Mouse (Mus musculus): ENCODE data around the gene Pax1.

The Pax1 gene

DNA sequence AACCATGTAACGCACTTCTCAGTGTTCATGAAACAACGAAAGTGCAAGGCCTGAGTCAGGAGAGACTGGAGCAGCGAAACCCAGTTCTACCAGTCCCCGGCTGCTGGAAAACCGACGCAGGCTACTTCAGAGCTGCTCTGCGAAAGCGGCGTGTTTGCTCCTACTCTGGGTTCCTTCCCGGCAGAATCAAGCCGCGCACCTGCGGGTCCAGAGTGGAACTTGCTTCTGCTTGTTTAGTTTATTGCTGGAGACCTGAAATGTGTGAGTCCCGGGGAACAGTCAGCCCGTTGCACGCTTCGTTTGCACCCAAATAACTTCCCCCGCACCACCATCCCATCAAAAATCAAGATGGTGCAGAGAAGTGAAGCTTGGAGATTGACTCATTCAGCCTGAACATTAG lies at the start of gene Pax1:
Pax1 (plus strand) TSS at position 345 of the 400 bp plus-strand sequence.
- no peak for DNase-seq (ENCODE audit: low spot score in 2 of 2)

- no peak for DNase-seq (ENCODE audit: low spot score in 2 of 2)
These were observed 40.7 kb upstream of the Pax1 start for GRCm38 (mm10) chr2:147321036-147321435.

GRCm38 (mm10) chr2:147325178-147325577 lies 36.5 kb upstream of the Pax1 start:
- no peak for DNase-seq (ENCODE audit: low spot score in 2 of 2)

DNA sequence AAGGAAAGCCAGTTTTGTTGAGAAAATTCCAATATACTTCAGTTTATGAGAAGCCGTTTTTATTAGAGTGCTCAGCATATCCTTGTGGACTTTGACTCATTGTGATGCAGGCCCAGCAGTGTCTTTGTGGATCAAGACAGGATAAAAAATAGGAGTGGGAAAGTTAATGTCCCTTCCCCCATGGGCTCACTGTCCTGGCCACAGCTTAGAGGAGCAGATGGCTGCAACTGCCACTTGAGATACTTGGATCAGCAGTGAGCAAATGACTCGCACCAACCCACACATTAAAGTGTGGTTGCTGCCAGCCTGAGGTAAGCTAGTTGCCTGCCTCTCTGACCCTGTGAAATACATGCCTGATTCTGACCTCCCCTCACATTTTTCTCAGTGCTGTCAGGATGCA lies 29.0 kb upstream of the Pax1 start:
- DNase-seq (ENCODE audit: low spot score in 2 of 2), result no peak

DNA sequence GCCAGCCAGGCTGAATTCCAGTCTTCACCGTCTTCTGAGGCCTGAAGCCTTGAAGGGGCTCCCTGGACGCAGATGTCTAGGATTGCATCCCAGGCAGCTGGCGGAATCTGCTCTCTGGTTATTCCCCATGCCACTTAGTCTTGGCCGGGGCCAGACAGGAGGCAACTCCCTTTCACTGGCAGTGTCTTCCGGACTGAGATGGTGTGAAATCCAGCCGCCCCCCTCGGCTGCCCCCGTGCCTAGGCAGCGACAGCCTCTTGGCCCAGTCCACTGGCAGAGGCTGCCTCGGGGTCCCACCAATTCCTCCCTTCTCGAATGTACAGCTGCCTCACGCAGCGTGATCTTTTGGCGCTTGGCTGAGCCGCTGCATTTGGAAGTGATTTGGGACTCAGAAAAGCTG lies 23.0 kb upstream of the Pax1 start:
- DNase-seq (ENCODE audit: low spot score in 2 of 2), result no peak

- DNase-seq (ENCODE audit: low spot score in 2 of 2), result no peak
These were observed 21.9 kb upstream of the Pax1 start for GRCm38 (mm10) chr2:147339796-147340195.

- no peak for DNase-seq (ENCODE audit: low spot score in 2 of 2)
These were observed 19.5 kb upstream of the Pax1 start for GRCm38 (mm10) chr2:147342198-147342597.

- DNase-seq (ENCODE audit: low spot score in 2 of 2), result no peak
These were observed 2.0 kb upstream of the Pax1 start for GRCm38 (mm10) chr2:147359716-147360115.

- DNase-seq (ENCODE audit: low spot score in 2 of 2), result no peak
These were observed 1.3 kb upstream of the Pax1 start for GRCm38 (mm10) chr2:147360401-147360800.

DNA sequence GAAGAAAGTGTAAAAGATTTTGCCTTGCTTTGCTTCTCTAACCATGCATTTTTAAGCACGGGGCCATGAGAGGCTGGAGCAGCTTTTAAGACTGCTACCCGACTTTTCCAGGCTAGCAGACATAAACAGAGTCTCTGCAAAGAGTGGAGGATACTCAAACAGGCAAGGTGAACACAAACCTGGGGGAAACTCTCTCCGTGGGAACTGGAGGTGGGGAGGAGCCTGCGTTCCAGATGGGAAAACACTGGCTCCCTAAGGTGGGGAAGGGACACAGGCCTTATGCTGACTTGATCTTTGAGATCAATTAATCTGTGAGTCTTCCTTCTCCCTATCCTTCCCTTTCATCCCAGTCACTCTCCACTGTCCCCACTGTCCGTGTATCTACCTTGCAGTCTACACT lies 869 bp upstream of the Pax1 start:
- DNase-seq (ENCODE audit: low spot score in 2 of 2), result no peak

DNA sequence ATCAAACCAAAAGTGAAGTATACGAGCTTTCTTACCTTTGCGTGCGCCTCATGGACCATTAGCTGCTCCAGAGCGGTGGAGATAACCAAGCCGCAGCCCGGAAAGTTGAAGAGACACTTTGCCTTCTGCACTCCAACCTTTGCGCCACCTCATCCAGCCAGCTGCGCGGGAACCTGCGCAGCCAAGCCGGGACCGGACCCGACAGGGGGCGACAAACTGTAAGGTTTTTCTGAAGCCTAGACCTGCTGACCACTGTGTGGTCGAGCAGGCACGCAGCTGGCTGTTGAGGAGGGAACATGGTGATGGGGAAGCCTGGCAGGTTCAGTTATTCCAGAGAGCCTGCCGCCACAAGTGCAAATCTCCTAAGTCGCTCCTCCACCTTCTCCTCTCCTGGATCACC lies 591 bp downstream of the Pax1 start:
- no peak for DNase-seq (ENCODE audit: low spot score in 2 of 2)

- no peak for DNase-seq (ENCODE audit: low spot score in 2 of 2)
These were observed 1.8 kb downstream of the Pax1 start for GRCm38 (mm10) chr2:147363401-147364130.

- no peak for DNase-seq (ENCODE audit: low spot score in 2 of 2)
These were observed 2.5 kb downstream of the Pax1 start for GRCm38 (mm10) chr2:147364198-147364597.

GRCm38 (mm10) chr2:147364982-147365907 lies 3.5 kb downstream of the Pax1 start:
- no peak for DNase-seq (ENCODE audit: low spot score in 2 of 2)

DNA sequence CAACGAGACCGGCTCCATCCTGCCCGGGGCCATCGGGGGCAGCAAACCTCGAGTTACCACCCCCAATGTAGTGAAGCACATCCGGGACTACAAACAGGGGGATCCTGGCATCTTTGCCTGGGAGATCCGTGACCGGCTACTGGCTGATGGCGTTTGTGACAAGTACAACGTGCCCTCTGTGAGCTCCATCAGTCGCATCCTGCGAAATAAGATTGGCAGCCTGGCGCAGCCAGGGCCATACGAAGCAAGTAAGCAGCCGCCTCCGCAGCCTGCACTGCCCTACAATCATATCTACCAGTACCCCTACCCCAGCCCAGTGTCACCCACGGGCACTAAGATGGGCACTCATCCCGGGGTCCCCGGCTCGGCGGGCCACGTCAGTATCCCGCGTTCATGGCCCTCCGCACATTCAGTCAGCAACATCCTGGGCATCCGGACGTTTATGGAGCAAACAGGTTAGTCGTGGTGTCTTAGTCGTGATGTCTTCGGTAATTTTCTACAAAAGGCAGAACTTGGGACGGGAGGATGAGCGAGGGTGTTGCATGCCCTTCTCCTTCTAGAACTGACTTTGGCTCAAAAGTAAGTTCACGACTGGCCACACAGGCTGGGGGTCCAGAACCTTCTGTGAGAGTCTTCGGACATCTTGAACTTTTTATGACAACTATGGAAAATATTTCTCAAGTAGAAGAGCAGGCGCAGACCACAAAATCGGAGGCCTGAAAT lies 4.3 kb downstream of the Pax1 start:
- no peak for DNase-seq (ENCODE audit: low spot score in 2 of 2)

GRCm38 (mm10) chr2:147367246-147367820 lies 5.6 kb downstream of the Pax1 start:
- DNase-seq (ENCODE audit: low spot score in 2 of 2), result no peak

DNA sequence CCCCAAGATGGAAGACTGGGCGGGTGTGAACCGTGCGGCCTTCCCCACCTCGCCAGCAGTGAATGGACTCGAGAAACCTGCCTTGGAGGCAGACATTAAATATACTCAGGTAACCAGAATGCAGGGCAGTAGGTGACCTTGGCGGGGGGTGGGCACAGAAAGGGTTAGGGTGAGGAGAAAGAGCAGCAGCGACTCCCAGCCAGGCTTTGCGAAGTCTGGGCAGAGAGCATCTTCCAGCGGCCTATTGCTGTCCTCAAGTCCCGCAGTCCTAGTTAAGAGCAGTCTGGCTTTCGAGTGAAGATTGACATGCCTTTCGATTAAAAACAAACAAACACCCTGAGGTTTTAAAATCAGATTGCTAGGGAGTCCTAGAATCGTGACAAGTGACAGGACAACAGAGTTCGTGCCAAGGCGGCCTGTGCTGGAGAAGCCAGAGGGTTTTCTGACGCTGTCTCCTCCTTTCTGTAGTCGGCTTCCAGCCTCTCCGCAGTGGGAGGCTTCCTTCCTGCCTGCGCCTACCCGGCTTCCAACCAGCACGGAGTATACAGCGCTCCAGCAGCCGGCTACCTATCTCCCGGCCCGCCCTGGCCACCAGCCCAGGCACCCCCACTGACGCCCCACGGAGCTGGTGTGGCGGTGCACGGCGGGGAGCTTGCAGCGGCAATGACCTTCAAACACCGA lies 6.3 kb downstream of the Pax1 start:
- DNase-seq (ENCODE audit: low spot score in 2 of 2), result no peak

- no peak for DNase-seq (ENCODE audit: low spot score in 2 of 2)
These were observed 7.8 kb downstream of the Pax1 start for GRCm38 (mm10) chr2:147369561-147369960.

- no peak for DNase-seq (ENCODE audit: low spot score in 2 of 2)
These were observed 8.4 kb downstream of the Pax1 start for GRCm38 (mm10) chr2:147370091-147370490.

DNA sequence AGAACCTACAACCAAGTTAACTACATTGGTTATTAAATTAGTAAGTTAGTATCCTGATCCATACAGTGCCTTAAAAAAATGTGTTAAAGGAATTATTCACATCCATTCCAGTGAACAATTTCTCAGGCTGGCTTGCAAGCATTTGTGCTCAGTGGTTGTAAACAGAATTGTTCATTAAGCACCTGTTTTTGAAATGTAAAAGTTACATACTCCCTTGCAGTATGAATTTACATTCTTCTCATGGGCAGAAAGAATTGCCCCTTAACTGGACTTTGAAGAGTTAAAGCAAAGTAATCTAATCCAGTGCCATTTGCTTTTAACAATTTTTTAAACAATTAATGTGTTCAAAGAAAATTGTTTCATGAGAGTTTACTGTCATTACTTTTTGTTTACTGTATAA lies 9.6 kb downstream of the Pax1 start:
- no peak for DNase-seq (ENCODE audit: low spot score in 2 of 2)

DNA sequence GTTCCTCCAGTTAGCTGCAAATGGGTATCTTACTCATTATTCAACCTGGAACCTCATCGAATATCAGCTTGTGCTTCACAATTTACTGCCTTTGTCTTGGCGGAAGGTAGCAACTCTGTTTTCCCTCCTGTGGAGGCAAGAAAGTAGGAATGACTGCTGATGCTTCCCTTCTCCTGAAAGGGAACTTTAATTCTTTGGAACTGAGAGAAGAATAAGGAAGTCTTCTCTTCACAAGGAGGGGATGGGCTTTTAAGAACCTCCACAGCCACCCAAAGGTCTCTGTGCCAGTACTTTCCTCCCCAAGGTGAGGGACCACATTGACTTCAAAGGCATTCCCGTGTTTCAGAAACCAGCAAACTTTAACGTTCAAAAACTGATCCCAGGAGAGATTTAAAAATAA lies 10.1 kb downstream of the Pax1 start:
- peak in 1 of 2 experiments; percentile 12 for DNase-seq (ENCODE audit: low spot score in 2 of 2)
